Mouse (Mus musculus) MN1 (cell line): Measurements from ENCODE around the gene Klhl3.

ENCODE experiments used
- DNase-seq: peaks from one replicate; pipeline ENCODE4 v3.0.0-alpha.2; 2016; ENCODE audit warnings: low spot score

Klhl3 gene

GRCm38 (mm10) chr13:58023726-58024453 is 89.5 kb downstream of the Klhl3 start:
- no peak for DNase-seq

- DNase-seq = no peak
These were observed 90.3 kb downstream of the Klhl3 start for GRCm38 (mm10) chr13:58023001-58023560.

DNA sequence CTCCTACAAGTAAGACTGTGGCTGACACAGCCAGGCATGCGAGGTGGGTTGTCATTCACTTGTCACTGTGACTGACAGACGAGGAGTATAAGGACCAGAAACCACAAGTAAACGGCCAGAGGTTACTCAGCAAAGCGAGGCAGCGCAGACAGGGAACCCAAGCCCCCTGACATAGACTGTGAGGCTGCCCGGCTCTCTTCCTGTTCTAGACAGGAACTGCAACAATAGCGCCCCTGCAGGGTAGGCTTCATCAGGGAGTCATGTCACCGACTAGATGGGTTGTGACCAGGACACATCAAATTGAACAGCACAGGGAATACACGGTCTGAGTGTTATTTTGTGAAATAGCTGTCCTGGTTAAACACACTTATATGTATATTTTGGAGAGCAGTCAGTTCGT is 93.0 kb downstream of the Klhl3 start:
- DNase-seq = no peak

DNA sequence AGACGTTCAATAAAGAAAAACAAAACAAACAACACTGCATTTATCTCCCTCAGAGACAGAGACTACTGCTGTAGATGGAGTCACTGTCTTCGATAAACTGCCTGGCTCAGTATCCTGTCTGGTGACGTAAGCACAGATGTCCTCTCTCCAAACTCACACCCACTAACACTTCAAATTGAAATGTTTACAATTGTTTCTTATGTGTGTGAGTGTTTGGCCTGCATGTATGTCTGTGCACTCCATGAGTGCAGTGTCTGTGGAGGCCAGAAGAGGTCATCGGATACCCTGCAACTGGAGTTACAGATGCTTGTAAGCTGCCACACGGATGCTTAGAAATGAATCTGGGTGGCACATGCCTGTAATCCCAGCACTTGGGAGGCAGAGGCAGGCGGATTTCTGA is 96.1 kb downstream of the Klhl3 start:
- no peak for DNase-seq

DNA sequence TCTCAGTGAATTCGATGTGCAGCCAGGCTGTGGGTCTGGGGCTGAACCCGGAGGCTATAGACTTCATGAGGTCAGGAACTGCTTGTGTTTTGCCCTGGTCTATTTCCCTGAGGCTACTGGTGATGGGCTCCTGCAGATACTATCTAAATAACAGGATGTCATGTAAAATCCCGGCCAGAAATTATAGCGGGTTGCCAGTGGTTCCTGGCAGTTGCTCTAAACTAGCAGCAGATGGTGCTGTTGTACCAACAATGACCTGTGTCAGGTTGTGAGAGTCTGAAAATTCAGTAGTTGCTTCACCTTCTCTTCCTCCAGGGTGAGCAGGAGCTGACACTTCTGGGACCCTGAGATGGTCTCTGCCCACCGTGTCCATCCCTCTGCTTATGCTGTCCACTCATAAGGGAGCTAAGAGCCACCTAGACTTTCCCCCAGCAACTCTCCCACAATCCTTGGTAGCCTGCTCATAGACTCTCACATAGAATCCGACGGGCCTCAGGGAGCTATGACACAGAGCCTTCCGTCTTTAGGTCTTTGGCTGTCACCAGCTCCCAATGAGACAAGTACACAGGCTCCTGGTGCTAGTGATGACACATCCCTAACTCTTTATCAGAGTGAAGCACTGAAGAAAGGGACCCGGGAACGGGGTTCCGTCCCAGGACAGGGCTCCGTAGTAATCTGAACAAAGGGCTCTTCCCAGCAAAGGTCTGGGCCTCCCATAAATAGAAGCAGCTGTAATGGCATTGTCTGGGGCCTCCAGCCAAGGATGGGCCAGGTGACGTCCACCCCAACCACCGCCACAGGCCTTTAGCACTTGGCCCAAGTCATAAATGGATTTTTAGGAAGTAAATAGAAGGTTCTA is 101.1 kb downstream of the Klhl3 start:
- peak; percentile 86 for DNase-seq

- DNase-seq = no peak
These were observed 101.9 kb downstream of the Klhl3 start for GRCm38 (mm10) chr13:58011526-58011925.

DNA sequence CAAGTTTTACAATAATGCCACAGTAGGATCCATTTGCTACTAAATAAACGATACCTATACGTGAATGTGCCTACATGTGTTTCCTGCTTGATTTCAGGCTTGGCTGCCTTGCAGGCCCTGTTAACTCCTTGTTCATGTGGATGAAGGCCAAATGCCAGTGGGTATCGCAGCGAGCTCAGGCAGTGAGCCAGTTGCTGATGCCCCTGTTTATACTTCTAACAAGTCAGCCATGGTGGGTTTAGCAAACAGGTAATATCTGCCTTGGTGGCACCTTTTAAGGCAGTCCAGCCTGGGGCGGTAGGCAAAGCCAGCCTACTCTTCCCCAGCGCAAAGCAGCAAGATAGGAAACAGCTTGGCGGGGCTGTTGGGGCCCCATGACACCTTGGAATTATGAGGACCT is 103.0 kb downstream of the Klhl3 start:
- no peak for DNase-seq

DNA sequence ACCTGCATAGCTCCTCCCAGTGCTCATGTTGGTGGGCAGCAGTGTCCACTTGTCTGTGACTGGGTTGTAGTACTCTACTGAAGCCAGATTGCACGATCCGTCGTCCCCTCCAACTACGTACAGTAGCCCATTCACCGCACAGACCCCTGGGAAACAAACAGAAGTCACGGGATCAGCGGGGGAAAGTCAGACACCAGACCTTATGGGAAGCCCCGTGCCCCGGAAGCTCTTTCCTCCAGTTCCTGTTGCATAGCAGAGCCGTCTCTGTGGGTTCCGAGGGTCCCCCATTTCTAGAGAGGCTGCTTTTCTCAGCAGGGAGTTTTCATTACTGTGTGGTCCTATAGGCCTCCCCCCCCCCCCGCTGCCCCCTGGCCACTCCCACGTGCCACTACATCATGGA is 104.1 kb downstream of the Klhl3 start:
- DNase-seq = peak; percentile 71

GRCm38 (mm10) chr13:58008038-58008364 is 105.4 kb downstream of the Klhl3 start:
- no peak for DNase-seq

DNA sequence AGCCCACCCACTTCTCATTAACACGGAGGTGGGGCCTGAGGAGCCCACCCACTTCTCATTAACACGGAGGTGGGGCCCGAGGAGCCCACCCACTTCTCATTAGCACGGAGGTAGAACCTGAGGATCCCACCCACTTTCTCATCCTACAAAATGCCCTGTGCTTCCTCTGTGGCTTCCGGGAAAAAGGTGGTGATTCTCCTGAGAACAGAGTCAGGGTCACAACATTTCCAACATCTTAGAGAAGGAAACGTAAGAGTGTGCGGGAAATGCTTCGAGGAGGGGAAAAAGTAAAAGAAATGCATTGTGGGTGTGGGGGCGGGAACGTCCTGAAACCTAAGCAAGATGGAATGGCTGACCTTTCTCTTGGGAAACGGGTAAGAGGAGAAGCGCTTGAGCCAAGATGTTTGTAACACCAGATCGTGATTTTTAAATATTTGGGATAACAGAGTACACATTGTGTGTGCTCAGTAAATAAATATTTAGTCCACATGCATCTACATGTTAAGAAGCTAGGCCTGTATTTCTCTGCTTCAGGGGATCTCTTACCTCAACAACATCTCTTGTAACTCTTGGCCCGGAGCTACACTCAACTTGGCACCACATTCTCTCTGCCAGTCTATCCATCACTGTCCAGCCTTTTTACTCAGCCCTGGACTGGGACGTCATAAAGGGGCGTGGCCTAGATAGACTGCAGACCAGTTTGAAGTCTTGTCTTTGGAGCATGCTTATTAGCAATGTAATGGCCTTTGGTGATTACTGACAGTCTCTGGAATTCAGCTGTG is 105.9 kb downstream of the Klhl3 start:
- peak; percentile 15 for DNase-seq

DNA sequence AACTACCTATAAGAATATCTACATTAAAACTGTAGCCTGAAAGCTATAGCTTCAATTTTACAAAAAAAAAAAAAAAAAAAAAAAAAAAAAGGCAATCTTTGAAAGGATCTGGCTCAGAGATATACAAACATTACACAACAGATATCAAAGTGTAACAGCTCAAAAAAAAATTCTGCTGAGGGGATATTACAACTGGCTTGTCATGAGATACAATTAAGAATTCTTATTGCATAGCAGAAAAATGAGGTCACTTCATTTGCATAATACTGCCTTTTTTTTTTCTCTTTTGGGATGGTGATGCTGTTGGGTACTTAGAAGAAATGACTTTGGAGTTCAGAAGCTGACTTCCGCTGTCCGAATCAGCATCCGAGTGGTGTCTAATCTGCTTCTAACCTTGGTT is 111.6 kb downstream of the Klhl3 start:
- no peak for DNase-seq

GRCm38 (mm10) chr13:57996536-57996935 is 116.9 kb downstream of the Klhl3 start:
- DNase-seq = no peak

GRCm38 (mm10) chr13:57995864-57996263 is 117.5 kb downstream of the Klhl3 start:
- no peak for DNase-seq

- no peak for DNase-seq
These were observed 128.8 kb downstream of the Klhl3 start for GRCm38 (mm10) chr13:57984637-57985036.

GRCm38 (mm10) chr13:57984163-57984562 is 129.2 kb downstream of the Klhl3 start:
- DNase-seq = no peak

- DNase-seq = peak; percentile 14
These were observed 130.1 kb downstream of the Klhl3 start for GRCm38 (mm10) chr13:57983330-57983729.

DNA sequence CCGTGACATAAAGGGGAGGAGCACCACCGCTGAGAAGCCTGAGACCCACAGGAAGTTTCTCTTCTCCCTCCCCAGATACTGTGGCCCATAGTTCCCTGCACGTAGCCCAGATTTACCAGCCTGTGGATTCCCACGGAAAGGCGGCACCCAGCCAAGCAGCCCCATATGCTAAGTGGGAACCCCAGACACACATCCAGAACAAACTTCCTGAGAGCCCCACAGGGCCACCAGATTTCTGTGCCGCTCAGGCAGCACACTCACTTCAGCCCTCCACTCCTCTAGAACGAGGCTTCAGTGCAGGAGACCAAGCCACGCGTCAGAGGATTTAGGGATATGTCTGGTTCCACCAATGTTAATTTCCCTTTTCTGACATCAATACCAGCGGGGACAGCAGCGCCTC is 130.5 kb downstream of the Klhl3 start:
- no peak for DNase-seq

DNA sequence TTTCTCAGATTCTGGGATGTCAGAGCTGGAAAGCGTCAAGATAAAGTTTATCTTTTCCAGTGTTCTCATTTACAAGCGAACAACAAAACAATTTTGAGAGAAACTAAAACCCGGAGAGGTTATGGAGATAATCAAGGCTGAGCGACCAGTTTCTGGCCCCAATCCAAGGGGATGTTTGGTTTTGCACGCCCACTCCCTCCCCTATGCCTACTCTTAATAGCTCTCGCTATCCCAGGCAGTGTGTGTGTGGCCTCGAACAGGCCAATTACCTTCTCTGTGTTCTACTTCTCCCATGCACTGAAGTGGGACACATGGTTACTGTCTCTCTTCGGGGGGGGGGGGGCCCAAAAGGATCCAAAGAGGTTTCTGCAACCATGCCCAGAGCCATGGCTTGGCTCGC is 132.7 kb downstream of the Klhl3 start:
- DNase-seq = peak; percentile 26

DNA sequence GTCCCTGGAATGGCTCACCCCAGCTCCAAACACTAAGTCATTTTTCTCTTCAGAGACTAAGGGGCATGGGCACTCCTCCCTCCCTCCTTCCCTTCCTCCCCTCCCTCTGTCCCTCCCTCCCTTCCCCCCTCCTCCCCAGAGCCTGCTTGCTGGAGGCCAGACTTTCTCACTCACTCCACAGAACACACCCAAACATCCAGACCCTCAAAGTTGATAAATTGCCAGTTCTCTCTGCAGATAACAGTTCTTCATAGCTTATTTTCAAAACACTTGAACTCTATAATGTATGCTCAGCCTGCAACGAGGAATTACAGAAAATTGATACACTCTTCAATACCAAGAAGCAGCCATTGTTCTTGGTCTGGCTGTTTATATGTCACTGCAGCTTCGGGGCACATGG is 133.3 kb downstream of the Klhl3 start:
- no peak for DNase-seq

DNA sequence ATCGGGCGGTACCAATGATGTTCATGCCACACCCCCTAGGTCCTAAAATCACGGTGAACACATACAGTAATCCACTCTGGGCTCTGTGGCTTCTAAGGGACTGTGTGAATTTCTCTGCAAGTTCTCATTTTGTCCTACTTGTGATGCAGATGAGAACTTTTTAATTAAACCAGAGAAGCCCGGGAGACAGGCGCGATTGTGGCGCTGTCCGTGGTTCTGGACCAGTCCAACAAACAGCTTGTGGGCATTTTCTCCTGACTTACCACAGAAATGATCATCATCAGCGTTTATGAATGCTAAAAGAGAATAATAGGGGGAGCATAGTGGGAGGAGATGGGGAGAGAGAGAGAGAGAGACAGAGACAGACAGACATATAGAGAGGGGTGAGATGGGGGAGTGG is 134.5 kb downstream of the Klhl3 start:
- no peak for DNase-seq

GRCm38 (mm10) chr13:57977721-57978120 is 135.7 kb downstream of the Klhl3 start:
- no peak for DNase-seq

DNA sequence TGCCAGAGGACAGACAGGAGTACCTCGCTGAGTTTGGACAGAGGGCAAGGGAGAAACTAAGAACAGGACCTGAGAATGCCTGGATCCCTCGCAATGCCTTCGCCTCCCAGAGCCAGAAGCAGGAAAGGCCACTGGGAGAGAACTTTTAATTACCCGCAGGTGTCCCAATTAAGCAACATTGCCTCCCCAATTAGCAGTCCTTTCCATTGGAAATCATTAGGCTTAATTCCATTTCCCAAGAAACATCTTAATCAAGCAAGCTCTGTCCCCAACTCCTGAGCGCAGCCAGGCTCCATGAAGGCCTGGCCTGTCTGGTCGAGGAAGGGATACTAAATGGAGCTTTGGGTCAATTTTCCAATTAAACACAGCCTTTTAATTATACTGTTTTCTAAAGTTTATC is 147.7 kb downstream of the Klhl3 start:
- DNase-seq = no peak
